Mouse (Mus musculus): ENCODE results near the gene Arhgdib. TPM values are rescaled to one million over a fixed set of nuclear protein-coding genes. Genes with fewer than 3 reads are reported as not detected.

Gene Arhgdib
- total and polyA plus RNA-seq, 2 experiments from 2014 or later = 14.9 to 29.3 TPM

DNA sequence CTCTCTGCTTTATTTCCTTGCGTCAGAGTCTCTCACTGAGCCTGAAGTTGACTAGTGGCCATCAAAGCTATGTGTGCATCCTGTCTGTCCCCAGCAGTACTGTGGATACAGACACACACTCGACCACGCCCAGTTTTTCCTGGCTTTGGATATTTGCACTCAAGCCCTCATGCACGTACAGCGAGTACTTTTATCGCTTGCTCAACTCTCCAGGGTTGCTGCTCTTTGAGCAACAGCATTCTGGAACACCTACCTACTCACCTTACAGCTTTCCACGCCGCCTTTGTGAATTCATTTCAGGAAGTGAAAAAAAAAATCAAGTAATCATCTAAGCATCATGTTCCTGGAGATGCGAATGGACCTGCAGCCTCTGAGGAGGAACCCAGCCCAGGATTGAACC, 11.2 kb upstream of the Arhgdib start:
- H3K4me3 ChIP-seq (ENCODE audit: low read depth, low read length) = no peak overlapping the region
- H3K9me3 ChIP-seq (ENCODE audit: low read length) = no peaks in the 10 kb centered on the region
- ATAC-seq = no peak
- no peak for DNase-seq
- no peak for TF ChIP-seq CTCF (IDR thresholded peaks at IDR 0.05; ENCODE audit: low read depth)
- no peaks in the 10 kb centered on the region for H3K4me1 ChIP-seq (ENCODE audit: insufficient read depth)
- H3K27ac ChIP-seq (ENCODE audit: low read depth, low read length) = no peak overlapping the region
- no peak overlapping the region for H3K4me2 ChIP-seq (ENCODE audit: low read depth)
- no peak overlapping the region for H3K9ac ChIP-seq
- 92% methylated on average over 9 of the region's 9 CpGs for WGBS
- no peaks in the 10 kb centered on the region for H3K36me3 ChIP-seq (ENCODE audit: insufficient read depth)
- H3K27me3 ChIP-seq (ENCODE audit: insufficient read depth, low read length) = no peaks in the 10 kb centered on the region

- WGBS = 97% methylated on average over 2 of the region's 2 CpGs
- H3K4me1 ChIP-seq (ENCODE audit: insufficient read depth) = no peaks in the 10 kb centered on the region
- DNase-seq = no peak
- no peak overlapping the region for H3K4me3 ChIP-seq (ENCODE audit: low read depth, low read length)
- ATAC-seq = no peak
- H3K36me3 ChIP-seq (ENCODE audit: insufficient read depth) = no peaks in the 10 kb centered on the region
- TF ChIP-seq CTCF (IDR thresholded peaks at IDR 0.05; ENCODE audit: low read depth) = no peak
- no peak overlapping the region for H3K4me2 ChIP-seq (ENCODE audit: low read depth)
- H3K9me3 ChIP-seq (ENCODE audit: low read length) = no peaks in the 10 kb centered on the region
- no peak overlapping the region for H3K9ac ChIP-seq
- no peaks in the 10 kb centered on the region for H3K27me3 ChIP-seq (ENCODE audit: insufficient read depth, low read length)
- no peak overlapping the region for H3K27ac ChIP-seq (ENCODE audit: low read depth, low read length)
Observed at GRCm38 (mm10) chr6:136950171-136950570, 8.5 kb upstream of the Arhgdib start.

DNA sequence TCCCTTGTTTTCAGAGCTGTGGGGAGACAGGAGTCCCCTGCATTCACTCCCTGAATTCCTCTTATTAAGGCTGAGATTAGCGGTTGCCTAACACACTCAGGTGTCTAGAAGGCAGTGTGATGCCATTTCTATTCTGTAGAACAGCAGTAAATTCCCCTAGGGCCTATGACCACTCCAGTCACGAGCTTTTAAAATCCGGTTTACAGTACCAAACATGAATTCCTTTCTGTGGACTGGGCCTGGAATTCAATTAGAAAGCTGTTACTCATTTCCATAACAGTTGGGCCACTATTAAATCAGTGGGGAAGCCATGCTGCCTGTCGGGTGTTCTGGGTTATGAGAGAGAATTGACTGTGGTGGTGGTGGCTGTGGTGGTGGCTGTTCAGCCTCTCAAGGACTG, 6.0 kb upstream of the Arhgdib start:
- Histone ChIP-seq H3K9ac (no peak overlapping the region), H3K27ac (ENCODE audit: low read depth, low read length) (no peak overlapping the region), H3K36me3 (ENCODE audit: insufficient read depth) (no peaks in the 10 kb centered on the region), H3K9me3 (ENCODE audit: low read length) (no peaks in the 10 kb centered on the region), H3K4me3 (ENCODE audit: low read depth, low read length) (no peak overlapping the region), H3K4me2 (ENCODE audit: low read depth) (no peak overlapping the region), H3K4me1 (ENCODE audit: insufficient read depth) (no peaks in the 10 kb centered on the region), H3K27me3 (ENCODE audit: insufficient read depth, low read length) (no peaks in the 10 kb centered on the region)
- ATAC-seq (no peak), DNase-seq (no peak)
- TF ChIP-seq CTCF (IDR thresholded peaks at IDR 0.05; ENCODE audit: low read depth) = no peak
- 25% methylated on average over 4 of the region's 4 CpGs for WGBS

GRCm38 (mm10) chr6:136946943-136947342, 5.2 kb upstream of the Arhgdib start:
- peak; percentile 55 for DNase-seq
- H3K9me3 ChIP-seq (ENCODE audit: low read length) = no peaks in the 10 kb centered on the region
- WGBS = 38% methylated on average over 9 of the region's 9 CpGs
- no peak for TF ChIP-seq CTCF (IDR thresholded peaks at IDR 0.05; ENCODE audit: low read depth)
- H3K4me2 ChIP-seq (ENCODE audit: low read depth) = no peak overlapping the region
- no peak overlapping the region for H3K27ac ChIP-seq (ENCODE audit: low read depth, low read length)
- no peaks in the 10 kb centered on the region for H3K36me3 ChIP-seq (ENCODE audit: insufficient read depth)
- peak; percentile 89 for ATAC-seq
- no peaks in the 10 kb centered on the region for H3K4me1 ChIP-seq (ENCODE audit: insufficient read depth)
- no peak overlapping the region for H3K4me3 ChIP-seq (ENCODE audit: low read depth, low read length)
- no peaks in the 10 kb centered on the region for H3K27me3 ChIP-seq (ENCODE audit: insufficient read depth, low read length)
- no peak overlapping the region for H3K9ac ChIP-seq

DNA sequence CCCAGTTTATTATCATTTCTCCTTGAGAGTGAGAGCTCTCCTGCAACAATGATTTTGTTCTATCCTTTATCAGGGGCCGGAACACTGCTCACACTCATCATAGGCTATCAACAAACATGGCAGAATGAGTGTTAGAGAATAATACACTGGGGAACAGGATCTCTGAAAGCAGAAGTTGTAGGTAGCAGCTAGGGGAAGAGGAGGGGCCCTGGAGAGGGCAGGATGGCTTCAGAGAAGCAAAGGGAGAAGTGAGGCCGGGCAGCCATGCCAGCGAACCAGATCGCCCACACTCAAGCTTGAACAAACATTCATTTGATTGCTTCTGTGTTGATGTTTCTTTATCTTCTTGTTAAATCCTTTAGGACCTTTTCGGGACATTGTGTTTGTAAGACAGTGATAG, 4.5 kb upstream of the Arhgdib start:
- no peak for TF ChIP-seq CTCF (IDR thresholded peaks at IDR 0.05; ENCODE audit: low read depth)
- ATAC-seq = no peak
- no peaks in the 10 kb centered on the region for H3K9me3 ChIP-seq (ENCODE audit: low read length)
- 89% methylated on average over 5 of the region's 5 CpGs for WGBS
- no peaks in the 10 kb centered on the region for H3K27me3 ChIP-seq (ENCODE audit: insufficient read depth, low read length)
- no peak overlapping the region for H3K27ac ChIP-seq (ENCODE audit: low read depth, low read length)
- no peaks in the 10 kb centered on the region for H3K36me3 ChIP-seq (ENCODE audit: insufficient read depth)
- H3K4me1 ChIP-seq (ENCODE audit: insufficient read depth) = 0 out of 2 replicates have a peak, but pooled peaks cover 2% of the 10 kb centered on the region
- no peak overlapping the region for H3K9ac ChIP-seq
- no peak for DNase-seq
- no peak overlapping the region for H3K4me3 ChIP-seq (ENCODE audit: low read depth, low read length)
- no peak overlapping the region for H3K4me2 ChIP-seq (ENCODE audit: low read depth)

DNA sequence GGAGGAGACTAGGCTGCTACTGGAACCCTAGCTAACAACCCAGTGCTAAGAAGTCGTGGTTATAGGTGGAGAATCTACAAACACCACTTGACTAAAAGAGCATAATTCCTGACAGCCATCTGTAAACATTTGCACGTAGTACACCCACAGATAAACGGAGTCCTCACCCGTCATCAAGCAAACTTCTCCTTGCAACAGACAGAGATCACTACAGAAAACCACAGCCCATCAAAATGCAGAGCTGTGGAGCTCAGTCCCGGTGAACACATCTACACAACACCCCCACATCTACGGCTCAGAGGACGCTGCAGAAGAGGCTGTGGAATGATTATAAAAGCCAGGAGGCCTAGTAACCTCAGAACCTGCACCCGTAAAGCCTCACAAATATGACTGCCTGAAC, 2.8 kb upstream of the Arhgdib start:
- DNase-seq = no peak
- no peak overlapping the region for H3K27ac ChIP-seq (ENCODE audit: low read depth, low read length)
- no peak overlapping the region for H3K4me2 ChIP-seq (ENCODE audit: low read depth)
- whole genome bisulfite sequencing = 91% methylated on average over 8 of the region's 8 CpGs
- H3K9ac ChIP-seq = no peak overlapping the region
- no peaks in the 10 kb centered on the region for H3K36me3 ChIP-seq (ENCODE audit: insufficient read depth)
- H3K4me3 ChIP-seq (ENCODE audit: low read depth, low read length) = no peak overlapping the region
- 0 out of 2 replicates have a peak, but pooled peaks cover 7% of the 10 kb centered on the region for H3K4me1 ChIP-seq (ENCODE audit: insufficient read depth)
- TF ChIP-seq CTCF (IDR thresholded peaks at IDR 0.05; ENCODE audit: low read depth) = no peak
- H3K27me3 ChIP-seq (ENCODE audit: insufficient read depth, low read length) = no peaks in the 10 kb centered on the region
- ATAC-seq = no peak
- H3K9me3 ChIP-seq (ENCODE audit: low read length) = no peaks in the 10 kb centered on the region

- no peak overlapping the region for H3K4me2 ChIP-seq (ENCODE audit: low read depth)
- no peak overlapping the region for H3K4me3 ChIP-seq (ENCODE audit: low read depth, low read length)
Observed at GRCm38 (mm10) chr6:136943392-136943791, 1.7 kb upstream of the Arhgdib start.

More at GRCm38 (mm10) chr6:136943392-136943791, 1.7 kb upstream of the Arhgdib start:
- Histone ChIP-seq H3K4me1 (ENCODE audit: insufficient read depth) (0 out of 2 replicates have a peak, but pooled peaks cover 7% of the 10 kb centered on the region), H3K9me3 (ENCODE audit: low read length) (no peaks in the 10 kb centered on the region), H3K36me3 (ENCODE audit: insufficient read depth) (no peaks in the 10 kb centered on the region), H3K27me3 (ENCODE audit: insufficient read depth, low read length) (no peaks in the 10 kb centered on the region), H3K9ac (no peak overlapping the region), H3K27ac (ENCODE audit: low read depth, low read length) (no peak overlapping the region)
- TF ChIP-seq CTCF (IDR thresholded peaks at IDR 0.05; ENCODE audit: low read depth) = no peak
- DNase-seq (no peak), ATAC-seq (no peak)
